Mouse (Mus musculus): ENCODE data around the gene Cemip2. TPM values are rescaled to one million over a fixed set of nuclear protein-coding genes. Genes with fewer than 3 reads are reported as not detected.

Gene Cemip2
- polyA plus RNA-seq, 1 experiment from 2014 or later = 51.7 TPM

- no peak for DNase-seq (ENCODE audit: low spot score)
- WGBS = 86% methylated on average over 2 of the region's 2 CpGs
Observed at GRCm38 (mm10) chr19:21764013-21764412, 14.1 kb upstream of the Cemip2 start.

GRCm38 (mm10) chr19:21764738-21765137, 13.4 kb upstream of the Cemip2 start:
- DNase-seq (ENCODE audit: low spot score) = no peak
- WGBS = 85% methylated on average over 3 of the region's 3 CpGs
- Histone ChIP-seq H3K4me1 (peaks cover 2% of the 10 kb centered on the region; the same call in 1 of the 2 replicates), H3K27me3 (ENCODE audit: low read depth, poor library complexity, severe bottlenecking) (no peaks in the 10 kb centered on the region), H3K4me3 (no peak overlapping the region), H3K36me3 (no peaks in the 10 kb centered on the region), H3K9me3 (replicated peaks) (no peaks in the 10 kb centered on the region), H3K27ac (no peak overlapping the region)

More at GRCm38 (mm10) chr19:21764013-21764412, 14.1 kb upstream of the Cemip2 start:
- Histone ChIP-seq H3K4me1 (no peaks in the 10 kb centered on the region), H3K27ac (no peak overlapping the region), H3K27me3 (ENCODE audit: low read depth, poor library complexity, severe bottlenecking) (no peaks in the 10 kb centered on the region), H3K4me3 (no peak overlapping the region), H3K36me3 (no peaks in the 10 kb centered on the region), H3K9me3 (replicated peaks) (no peaks in the 10 kb centered on the region)

GRCm38 (mm10) chr19:21767500-21768045, 10.6 kb upstream of the Cemip2 start:
- no peak for DNase-seq (ENCODE audit: low spot score)
- WGBS = 78% methylated on average over 9 of the region's 9 CpGs
- Histone ChIP-seq H3K27ac (no peak overlapping the region), H3K4me3 (no peak overlapping the region), H3K4me1 (peaks cover 4% of the 10 kb centered on the region; the same call in 1 of the 2 replicates), H3K9me3 (replicated peaks) (no peaks in the 10 kb centered on the region), H3K27me3 (ENCODE audit: low read depth, poor library complexity, severe bottlenecking) (no peaks in the 10 kb centered on the region), H3K36me3 (no peaks in the 10 kb centered on the region)

GRCm38 (mm10) chr19:21769796-21770195, 8.3 kb upstream of the Cemip2 start:
- no peak for DNase-seq (ENCODE audit: low spot score)
- H3K4me1 ChIP-seq = peaks cover 12% of the 10 kb centered on the region
- no peak overlapping the region for H3K4me3 ChIP-seq
- H3K27me3 ChIP-seq (ENCODE audit: low read depth, poor library complexity, severe bottlenecking) = no peaks in the 10 kb centered on the region
- H3K36me3 ChIP-seq = no peaks in the 10 kb centered on the region
- WGBS = 80% methylated on average over 3 of the region's 3 CpGs
- H3K27ac ChIP-seq = no peak overlapping the region
- no peaks in the 10 kb centered on the region for H3K9me3 ChIP-seq (replicated peaks)

GRCm38 (mm10) chr19:21771586-21771985, 6.6 kb upstream of the Cemip2 start:
- H3K27ac ChIP-seq = no peak overlapping the region
- H3K4me3 ChIP-seq = no peak overlapping the region
- no peak for DNase-seq (ENCODE audit: low spot score)

GRCm38 (mm10) chr19:21773621-21774020, 4.5 kb upstream of the Cemip2 start:
- H3K27ac ChIP-seq = no peak overlapping the region
- no peak for DNase-seq (ENCODE audit: low spot score)
- WGBS = 48% methylated on average over 6 of the region's 6 CpGs
- H3K4me1 ChIP-seq = peaks cover 24% of the 10 kb centered on the region
- H3K4me3 ChIP-seq = no peak overlapping the region
- H3K9me3 ChIP-seq (replicated peaks) = no peaks in the 10 kb centered on the region
- no peaks in the 10 kb centered on the region for H3K27me3 ChIP-seq (ENCODE audit: low read depth, poor library complexity, severe bottlenecking)
- H3K36me3 ChIP-seq = no peaks in the 10 kb centered on the region

More at GRCm38 (mm10) chr19:21771586-21771985, 6.6 kb upstream of the Cemip2 start:
- Histone ChIP-seq H3K27me3 (ENCODE audit: low read depth, poor library complexity, severe bottlenecking) (no peaks in the 10 kb centered on the region), H3K4me1 (peaks cover 12% of the 10 kb centered on the region), H3K36me3 (no peaks in the 10 kb centered on the region), H3K9me3 (replicated peaks) (no peaks in the 10 kb centered on the region)
- WGBS = 95% methylated on average over 1 of the region's 1 CpGs

GRCm38 (mm10) chr19:21775629-21776028, 2.5 kb upstream of the Cemip2 start:
- Histone ChIP-seq H3K4me1 (peaks cover 36% of the 10 kb centered on the region), H3K27me3 (ENCODE audit: low read depth, poor library complexity, severe bottlenecking) (no peaks in the 10 kb centered on the region), H3K36me3 (no peaks in the 10 kb centered on the region), H3K4me3 (no peak overlapping the region), H3K27ac (no peak overlapping the region), H3K9me3 (replicated peaks) (no peaks in the 10 kb centered on the region)
- 95% methylated on average over 4 of the region's 4 CpGs for WGBS
- no peak for DNase-seq (ENCODE audit: low spot score)

GRCm38 (mm10) chr19:21776671-21777070, 1.5 kb upstream of the Cemip2 start:
- Histone ChIP-seq H3K27me3 (ENCODE audit: low read depth, poor library complexity, severe bottlenecking) (no peaks in the 10 kb centered on the region), H3K4me1 (peaks cover 47% of the 10 kb centered on the region), H3K36me3 (no peaks in the 10 kb centered on the region), H3K9me3 (replicated peaks) (no peaks in the 10 kb centered on the region), H3K4me3 (no peak overlapping the region), H3K27ac (no peak overlapping the region)
- WGBS = 76% methylated on average over 3 of the region's 3 CpGs
- DNase-seq (ENCODE audit: low spot score) = no peak

- peak; percentile 59 for DNase-seq (ENCODE audit: low spot score)
- H3K27ac ChIP-seq = peak overlapping the region; percentile 97
Observed at GRCm38 (mm10) chr19:21777171-21777731, 891 bp upstream of the Cemip2 start.

GRCm38 (mm10) chr19:21779106-21779505, 964 bp downstream of the Cemip2 start:
- WGBS = 0% methylated on average over 11 of the region's 11 CpGs
- Histone ChIP-seq H3K4me3 (peak overlapping the region; percentile 81), H3K9me3 (replicated peaks) (no peaks in the 10 kb centered on the region), H3K27ac (peak overlapping the region; percentile 97), H3K36me3 (no peaks in the 10 kb centered on the region), H3K27me3 (ENCODE audit: low read depth, poor library complexity, severe bottlenecking) (no peaks in the 10 kb centered on the region), H3K4me1 (peaks cover 60% of the 10 kb centered on the region)
- DNase-seq (ENCODE audit: low spot score) = no peak

More at GRCm38 (mm10) chr19:21777171-21777731, 891 bp upstream of the Cemip2 start:
- H3K27me3 ChIP-seq (ENCODE audit: low read depth, poor library complexity, severe bottlenecking) = no peaks in the 10 kb centered on the region
- WGBS = 27% methylated on average over 20 of the region's 20 CpGs
- no peaks in the 10 kb centered on the region for H3K9me3 ChIP-seq (replicated peaks)
- no peaks in the 10 kb centered on the region for H3K36me3 ChIP-seq
- peak overlapping the region; percentile 81 for H3K4me3 ChIP-seq
- H3K4me1 ChIP-seq = peaks cover 52% of the 10 kb centered on the region

- no peaks in the 10 kb centered on the region for H3K36me3 ChIP-seq
- no peak overlapping the region for H3K27ac ChIP-seq
- no peak for DNase-seq (ENCODE audit: low spot score)
- H3K9me3 ChIP-seq (replicated peaks) = no peaks in the 10 kb centered on the region
- peak overlapping the region; percentile 81; the same call in 1 of the 2 replicates for H3K4me3 ChIP-seq
- H3K27me3 ChIP-seq (ENCODE audit: low read depth, poor library complexity, severe bottlenecking) = no peaks in the 10 kb centered on the region
- WGBS = 64% methylated on average over 8 of the region's 8 CpGs
- H3K4me1 ChIP-seq = peaks cover 74% of the 10 kb centered on the region
Observed at GRCm38 (mm10) chr19:21780663-21781062, 2.5 kb downstream of the Cemip2 start.

GRCm38 (mm10) chr19:21781066-21781786, 3.1 kb downstream of the Cemip2 start:
- no peak for DNase-seq (ENCODE audit: low spot score)
- Histone ChIP-seq H3K27me3 (ENCODE audit: low read depth, poor library complexity, severe bottlenecking) (no peaks in the 10 kb centered on the region), H3K9me3 (replicated peaks) (no peaks in the 10 kb centered on the region), H3K36me3 (no peaks in the 10 kb centered on the region), H3K4me3 (peak overlapping the region; percentile 81; the same call in 1 of the 2 replicates), H3K27ac (peak overlapping the region; percentile 81; the same call in 1 of the 2 replicates), H3K4me1 (peaks cover 75% of the 10 kb centered on the region)
- WGBS = 62% methylated on average over 7 of the region's 7 CpGs

GRCm38 (mm10) chr19:21781787-21782432, 3.8 kb downstream of the Cemip2 start:
- Histone ChIP-seq H3K36me3 (no peaks in the 10 kb centered on the region), H3K4me1 (peaks cover 75% of the 10 kb centered on the region), H3K27me3 (ENCODE audit: low read depth, poor library complexity, severe bottlenecking) (no peaks in the 10 kb centered on the region), H3K9me3 (replicated peaks) (no peaks in the 10 kb centered on the region), H3K4me3 (peak overlapping the region; percentile 24; the same call in 1 of the 2 replicates), H3K27ac (peak overlapping the region; percentile 81)
- 41% methylated on average over 12 of the region's 12 CpGs for WGBS
- no peak for DNase-seq (ENCODE audit: low spot score)

Measured in limb, embryonic 10.5 days (tissue).